Mouse (Mus musculus) small intestine, adult 2 months (tissue): ENCODE measurements around the gene Phpt1.

Experiments
- CTCF ChIP-seq: fragments of 200-500 bp; IDR thresholded peaks from 2 replicates; pipeline ENCODE4 v1.5.1; 2012; ENCODE audit warnings: low read depth, mild to moderate bottlenecking, control low read depth, inconsistent platforms, low read length, moderate library complexity, mixed read lengths; ENCODE audit not compliant: insufficient replicate concordance, insufficient read length; ENCODE audit errors: extremely low read depth
- POLR2A ChIP-seq: fragments of 200-500 bp; IDR thresholded peaks from 2 replicates; pipeline ENCODE4 v1.6.1; 2012; ENCODE audit warnings: low read depth, mild to moderate bottlenecking, control low read depth, inconsistent platforms, low read length, moderate library complexity

- TF ChIP-seq CTCF (no peak), POLR2A (no peak)
Measured at GRCm38 (mm10) chr2:25565741-25566140, 9.3 kb downstream of the Phpt1 start.
